Mouse (Mus musculus): ENCODE measurements around the gene Tle4.

DNA sequence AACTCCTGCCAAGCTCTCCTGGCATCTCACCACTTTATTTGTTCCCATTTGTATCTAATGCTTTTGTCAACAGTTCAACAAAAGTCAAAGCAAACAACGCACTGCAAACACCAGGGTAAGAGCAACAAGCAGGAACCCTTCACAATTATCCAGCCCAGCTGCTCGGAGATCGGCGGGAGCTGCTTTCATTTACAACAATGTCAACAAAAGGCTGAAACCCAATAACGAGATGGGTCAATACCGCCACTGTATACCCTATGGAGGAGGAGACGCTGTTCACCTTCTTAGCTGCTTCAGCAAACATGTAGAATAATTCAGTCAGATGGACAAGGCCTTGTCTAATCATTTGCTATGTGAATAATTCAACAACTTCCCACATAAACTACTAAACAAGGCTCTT lies 95.6 kb downstream of the Tle4 start:
- no peak for TF ChIP-seq POLR2A (IDR thresholded peaks at IDR 0.05; ENCODE audit: low read depth, low read length)
- TF ChIP-seq MAFK (IDR thresholded peaks at IDR 0.05; ENCODE audit: insufficient replicate concordance, low read length), result no peak
- TF ChIP-seq CHD1 (IDR thresholded peaks at IDR 0.05; ENCODE audit: low read depth, low read length), result no peak
- no peak for TF ChIP-seq CTCF (conservative IDR thresholded peaks at IDR 0.05 in 1 of 2, IDR thresholded peaks at IDR 0.05 in 1 of 2; ENCODE audit: low read depth in 2 of 2, low read length in 2 of 2)
- no peak for TF ChIP-seq BHLHE40 (IDR thresholded peaks at IDR 0.05; ENCODE audit: low read depth, low read length)
- no peak for TF ChIP-seq HCFC1 (IDR thresholded peaks at IDR 0.05; ENCODE audit: low read depth, low read length)
- no peak for TF ChIP-seq MAX (IDR thresholded peaks at IDR 0.05; ENCODE audit: low read length)
- no peak for TF ChIP-seq E2F4 (IDR thresholded peaks at IDR 0.05; ENCODE audit: insufficient replicate concordance, low read depth, low read length)
- TF ChIP-seq EP300 (IDR thresholded peaks at IDR 0.05; ENCODE audit: low read length), result no peak
- TF ChIP-seq MAZ (IDR thresholded peaks at IDR 0.05; ENCODE audit: low read depth, low read length), result no peak
- no peak for TF ChIP-seq RAD21 (IDR thresholded peaks at IDR 0.05; ENCODE audit: low read depth, low read length)
- no peak for TF ChIP-seq KAT2A (IDR thresholded peaks at IDR 0.05; ENCODE audit: insufficient replicate concordance, low read length)
- TF ChIP-seq IRF4 (IDR thresholded peaks at IDR 0.05; ENCODE audit: low read depth, low read length), result no peak
